Mouse (Mus musculus): ENCODE measurements around the gene Moap1.

GRCm38 (mm10) chr12:102742056-102742455, 1.4 kb downstream of the Moap1 start:
- TF ChIP-seq POLR2A (IDR thresholded peaks at IDR 0.05; ENCODE audit: insufficient read length, low read depth), result no peak
- no peak for TF ChIP-seq MAX (IDR thresholded peaks at IDR 0.05; ENCODE audit: low read depth)
- no peak for TF ChIP-seq CEBPB (IDR thresholded peaks at IDR 0.05; ENCODE audit: insufficient read depth, poor library complexity, severe bottlenecking)
- no peak for TF ChIP-seq MYOG (IDR thresholded peaks at IDR 0.05; ENCODE audit: control insufficient read depth in 1 of 3, insufficient read depth in 1 of 3, insufficient read length in 2 of 3, low read depth in 2 of 3)
- no peak for TF ChIP-seq E2F4 (IDR thresholded peaks at IDR 0.05; ENCODE audit: insufficient read depth)
- no peak for TF ChIP-seq TCF12 (IDR thresholded peaks at IDR 0.05; ENCODE audit: insufficient read depth, poor library complexity, severe bottlenecking)
- no peak for TF ChIP-seq POLR2AphosphoS2 (IDR thresholded peaks at IDR 0.05; ENCODE audit: insufficient read length, low read depth)
- TF ChIP-seq TCF3 (IDR thresholded peaks at IDR 0.05; ENCODE audit: insufficient read length, low read depth), result no peak
